Mouse (Mus musculus) heart, embryonic 10.5 days (tissue): ENCODE results near the gene Mrps26. TPM values are rescaled to one million over a fixed set of nuclear protein-coding genes. Genes with fewer than 3 reads are reported as not detected.
"Not testable (repeated sequence)": the region's sequence is repeated elsewhere in the genome, so short reads cannot be mapped to it uniquely, and the experiment has no call there.

Source experiments
- DNase-seq: peaks from one replicate; pipeline ENCODE4 v3.0.0-alpha.2; 2017; ENCODE audit warnings: low spot score
- H3K27ac ChIP-seq: fragments of 300-500 bp; sonication (generic); 2 replicates; pipeline ENCODE4 v1.5.1; 2016; ENCODE audit warnings: mild to moderate bottlenecking
- H3K27me3 ChIP-seq: fragments of 300-500 bp; sonication (generic); 2 replicates; pipeline ENCODE4 v1.6.1; 2016; ENCODE audit warnings: mild to moderate bottlenecking; ENCODE audit not compliant: poor library complexity, insufficient read depth, severe bottlenecking
- H3K36me3 ChIP-seq: fragments of 300-500 bp; sonication (generic); 2 replicates; pipeline ENCODE4 v1.6.1; 2016; ENCODE audit warnings: mild to moderate bottlenecking, moderate library complexity
- H3K4me1 ChIP-seq: fragments of 300-500 bp; sonication (generic); 2 replicates; pipeline ENCODE4 v1.6.1; 2016; ENCODE audit warnings: mild to moderate bottlenecking
- H3K4me3 ChIP-seq: fragments of 300-500 bp; sonication (generic); 2 replicates; pipeline ENCODE4 v1.5.1; 2016; ENCODE audit warnings: mild to moderate bottlenecking, moderate library complexity
- H3K9me3 ChIP-seq: fragments of 300-500 bp; sonication (generic); 2 replicates; pipeline ENCODE4 v1.6.1; 2016; ENCODE audit warnings: mild to moderate bottlenecking, moderate library complexity
- WGBS: fragments of 180-500 bp; shearing (Covaris S2); methylation state at CpG from one replicate; pipeline ENCODE4 v1.1.7; 2016; 5-methylcytosine and 5-hydroxymethylcytosine counted together
- polyA plus RNA-seq: library from polyadenylated mRNA; unstranded; fragments of >200 nt; fragmentation: Nextera tagmentation; extraction: Ambion mirVana; gene quantifications from 2 replicates; pipeline ENCODE4 v1.2.1, GENCODE M21; 2016

The Mrps26 gene
- polyA plus RNA-seq, 1 experiment from 2014 or later = 105 TPM

DNA sequence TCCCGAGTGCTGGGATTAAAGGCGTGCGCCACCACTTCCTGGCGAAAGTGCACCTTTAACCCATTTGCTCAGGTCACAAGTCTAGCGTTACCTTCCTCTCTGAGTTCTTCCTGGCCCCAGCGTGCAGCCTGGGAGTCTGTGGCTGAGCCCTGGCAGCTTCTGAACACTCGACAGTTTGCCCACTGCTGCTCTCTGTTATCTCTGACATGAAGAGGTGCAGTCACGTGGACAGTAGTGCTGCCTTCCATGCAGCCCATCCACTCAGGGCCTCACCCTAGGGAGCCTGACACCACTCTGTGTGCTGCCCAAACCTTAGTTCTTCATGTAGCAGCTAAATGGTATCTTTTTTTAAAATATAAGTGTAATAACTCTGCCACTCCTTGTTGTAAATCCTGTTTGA is 16.6 kb upstream of the Mrps26 start:
- Histone ChIP-seq H3K4me3 (no peak overlapping the region), H3K9me3 (no peaks in the 10 kb centered on the region), H3K36me3 (peaks cover 97% of the 10 kb centered on the region), H3K4me1 (0 out of 2 replicates have a peak, but pooled peaks cover 7% of the 10 kb centered on the region), H3K27ac (no peak overlapping the region), H3K27me3 (no peaks in the 10 kb centered on the region)
- DNase-seq = no peak
- 69% methylated on average over 8 of the region's 8 CpGs for WGBS

GRCm38 (mm10) chr2:130554841-130555240 is 8.7 kb upstream of the Mrps26 start:
- no peaks in the 10 kb centered on the region for H3K4me1 ChIP-seq
- H3K27me3 ChIP-seq = no peaks in the 10 kb centered on the region
- no peak overlapping the region for H3K4me3 ChIP-seq
- no peak overlapping the region for H3K27ac ChIP-seq
- H3K9me3 ChIP-seq = no peaks in the 10 kb centered on the region
- WGBS = 90% methylated on average over 7 of the region's 7 CpGs
- peaks cover 79% of the 10 kb centered on the region for H3K36me3 ChIP-seq
- DNase-seq = no peak

DNA sequence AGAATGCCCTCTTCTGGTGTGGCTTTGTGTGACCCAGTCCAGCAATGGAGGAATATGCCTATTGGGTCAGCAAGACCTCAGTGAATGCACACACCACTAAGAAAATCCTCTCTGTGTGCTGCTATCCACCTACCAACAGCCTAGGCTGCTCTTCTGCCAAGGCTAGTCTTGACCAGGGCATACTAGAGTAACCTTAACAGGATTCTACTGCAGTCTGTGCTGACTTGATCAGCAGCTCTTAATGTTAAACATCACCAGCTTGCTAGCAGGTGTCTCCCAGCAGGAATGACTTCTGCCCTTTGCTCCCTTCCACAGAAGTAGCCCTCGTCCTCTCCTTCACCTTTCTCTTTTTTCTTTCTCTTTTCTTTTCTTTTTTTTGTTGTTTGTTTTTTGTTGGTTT is 7.2 kb upstream of the Mrps26 start:
- no peak for DNase-seq
- H3K4me1 ChIP-seq = no peaks in the 10 kb centered on the region
- WGBS = 87% methylated on average over 1 of the region's 1 CpGs
- peaks cover 66% of the 10 kb centered on the region for H3K36me3 ChIP-seq
- H3K27ac ChIP-seq = no peak overlapping the region
- H3K9me3 ChIP-seq = no peaks in the 10 kb centered on the region
- no peak overlapping the region for H3K4me3 ChIP-seq
- no peaks in the 10 kb centered on the region for H3K27me3 ChIP-seq

GRCm38 (mm10) chr2:130557462-130557861 is 6.1 kb upstream of the Mrps26 start:
- Histone ChIP-seq H3K36me3 (peaks cover 54% of the 10 kb centered on the region), H3K27ac (no peak overlapping the region)
- WGBS = 89% methylated on average over 2 of the region's 2 CpGs

DNA sequence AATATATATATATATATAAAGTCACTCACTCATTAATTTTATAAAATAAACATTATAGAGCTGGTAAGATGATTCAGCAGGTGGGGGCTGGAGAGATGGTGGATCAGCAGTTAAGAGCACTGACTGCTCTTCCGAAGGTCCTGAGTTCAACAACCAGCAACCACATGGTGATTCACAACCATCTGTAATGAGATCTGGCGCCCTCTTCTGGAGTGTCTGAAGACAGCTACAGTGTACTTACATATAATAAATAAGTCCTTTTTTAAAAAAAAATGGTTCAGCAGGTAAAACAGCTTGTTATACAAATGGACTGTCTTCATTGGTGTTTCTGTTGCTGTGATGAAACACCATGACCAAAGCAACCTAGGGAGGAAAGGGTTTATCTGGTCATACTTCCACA is 5.5 kb upstream of the Mrps26 start:
- no peak overlapping the region for H3K27ac ChIP-seq
- no peak for DNase-seq
- peaks cover 49% of the 10 kb centered on the region for H3K36me3 ChIP-seq
- H3K4me3 ChIP-seq = no peak overlapping the region
- peaks cover 6% of the 10 kb centered on the region for H3K4me1 ChIP-seq
- no peaks in the 10 kb centered on the region for H3K9me3 ChIP-seq
- no peaks in the 10 kb centered on the region for H3K27me3 ChIP-seq
- 70% methylated on average over 2 of the region's 2 CpGs for WGBS

More at GRCm38 (mm10) chr2:130557462-130557861, 6.1 kb upstream of the Mrps26 start:
- H3K27me3 ChIP-seq = no peaks in the 10 kb centered on the region
- DNase-seq = no peak
- no peak overlapping the region for H3K4me3 ChIP-seq
- H3K4me1 ChIP-seq = peaks cover under 1% of the 10 kb centered on the region; the same call in 1 of the 2 replicates
- H3K9me3 ChIP-seq = no peaks in the 10 kb centered on the region

DNA sequence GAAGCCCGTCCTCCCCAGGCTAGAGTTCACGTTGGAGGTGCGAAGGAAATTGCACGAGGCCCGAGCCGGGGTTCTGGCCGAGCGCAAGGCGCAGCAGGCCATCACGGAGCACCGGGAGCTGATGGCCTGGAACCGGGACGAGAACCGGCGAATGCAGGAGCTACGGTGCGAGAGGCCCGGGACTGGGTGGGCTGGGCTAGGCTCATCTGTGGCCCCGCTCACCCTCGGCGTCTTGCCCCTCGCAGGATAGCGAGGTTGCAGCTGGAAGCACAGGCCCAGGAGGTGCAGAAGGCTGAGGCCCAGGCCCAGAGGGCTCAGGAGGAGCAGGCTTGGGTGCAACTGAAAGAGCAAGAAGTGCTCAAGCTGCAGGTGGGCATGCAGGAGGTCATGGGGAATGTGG is 521 bp downstream of the Mrps26 start:
- Histone ChIP-seq H3K27me3 (no peaks in the 10 kb centered on the region), H3K27ac (peak overlapping the region; percentile 87), H3K4me1 (peaks cover 18% of the 10 kb centered on the region), H3K9me3 (no peaks in the 10 kb centered on the region), H3K36me3 (peaks cover 20% of the 10 kb centered on the region), H3K4me3 (peak overlapping the region; percentile 84)
- WGBS = under 1% methylated on average over 23 of the region's 23 CpGs
- DNase-seq = peak; percentile 81

GRCm38 (mm10) chr2:130564983-130565382 is 1.4 kb downstream of the Mrps26 start:
- no peaks in the 10 kb centered on the region for H3K27me3 ChIP-seq
- H3K4me3 ChIP-seq = peak overlapping the region; percentile 84
- DNase-seq = no peak
- H3K27ac ChIP-seq = no peak overlapping the region
- WGBS = 84% methylated on average over 8 of the region's 8 CpGs
- peaks cover 18% of the 10 kb centered on the region for H3K4me1 ChIP-seq
- H3K36me3 ChIP-seq = peaks cover 20% of the 10 kb centered on the region
- no peaks in the 10 kb centered on the region for H3K9me3 ChIP-seq

DNA sequence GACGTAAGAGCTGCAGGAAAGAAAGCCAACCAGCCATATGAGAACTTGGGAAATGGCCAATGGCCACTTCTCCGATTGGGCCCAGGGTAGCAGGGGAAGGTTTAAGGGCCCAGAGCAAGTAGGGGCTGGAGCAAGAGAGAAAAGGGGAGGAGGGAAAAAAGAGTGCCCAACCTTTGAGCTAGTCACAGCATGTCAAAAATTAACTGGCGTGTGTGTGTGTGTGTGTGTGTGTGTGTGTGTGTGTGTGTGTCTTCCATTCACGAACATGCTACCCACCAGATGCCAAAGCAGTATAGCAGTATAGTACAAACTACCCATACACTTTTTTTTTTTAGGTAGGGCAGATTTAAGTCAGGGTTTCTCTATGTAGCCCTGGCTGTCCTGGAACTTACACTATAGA is 5.4 kb downstream of the Mrps26 start:
- H3K27me3 ChIP-seq = peaks cover 16% of the 10 kb centered on the region; the same call in 1 of the 2 replicates
- no peak for DNase-seq
- peaks cover 20% of the 10 kb centered on the region for H3K36me3 ChIP-seq
- WGBS = 79% methylated on average over 4 of the region's 4 CpGs
- H3K9me3 ChIP-seq = no peaks in the 10 kb centered on the region
- H3K27ac ChIP-seq = no peak overlapping the region
- no peak overlapping the region for H3K4me3 ChIP-seq
- peaks cover 11% of the 10 kb centered on the region for H3K4me1 ChIP-seq

DNA sequence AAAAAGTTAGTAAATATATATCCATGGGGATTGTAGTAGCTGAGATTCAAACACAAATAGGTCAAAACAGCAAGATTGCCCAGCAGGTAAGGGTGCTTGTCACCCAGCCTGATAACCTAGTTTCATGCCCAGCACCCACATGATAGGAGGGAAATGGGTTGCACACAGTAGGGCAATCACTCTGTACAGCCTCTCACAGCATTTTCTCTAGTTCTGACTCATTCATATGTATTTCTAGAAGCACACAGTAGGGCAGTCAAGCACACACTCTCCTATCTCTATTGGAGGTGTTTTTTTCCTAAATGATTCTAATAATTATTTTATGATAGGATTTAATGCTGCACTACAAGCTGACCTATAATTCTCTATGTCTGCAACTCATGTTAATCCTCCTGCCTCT is 6.4 kb downstream of the Mrps26 start:
- Histone ChIP-seq H3K4me3 (no peak overlapping the region), H3K9me3 (no peaks in the 10 kb centered on the region), H3K4me1 (peaks cover 2% of the 10 kb centered on the region), H3K27me3 (peaks cover 24% of the 10 kb centered on the region), H3K27ac (no peak overlapping the region), H3K36me3 (peaks cover 20% of the 10 kb centered on the region)
- no peak for DNase-seq

- Histone ChIP-seq H3K9me3 (no peaks in the 10 kb centered on the region), H3K4me1 (peaks cover 21% of the 10 kb centered on the region), H3K36me3 (no peaks in the 10 kb centered on the region), H3K4me3 (no peak overlapping the region), H3K27ac (no peak overlapping the region), H3K27me3 (peaks cover 75% of the 10 kb centered on the region)
- no peak for DNase-seq
- 80% methylated on average over 5 of the region's 5 CpGs for WGBS
Observed at GRCm38 (mm10) chr2:130574960-130575359, 11.4 kb downstream of the Mrps26 start.

- Histone ChIP-seq H3K4me3 (peak within 1 kb of the TSS; percentile 52), H3K9me3 (no peaks in the 10 kb centered on the region), H3K27ac (no peak within 1 kb of the TSS; the same call in 1 of the 2 replicates), H3K4me1 (peaks cover 30% of the 10 kb centered on the region), H3K27me3 (peaks cover 84% of the 10 kb centered on the region), H3K36me3 (no peaks in the 10 kb centered on the region)
- DNase-seq = no peak
- WGBS = 45% methylated on average over 9 of the region's 9 CpGs
Observed at GRCm38 (mm10) chr2:130575873-130576272, 12.3 kb downstream of the Mrps26 start, which contains the start of gene Oxt. Oxt (plus strand) TSS chr2:130576173.

- peak overlapping the region; percentile 52 for H3K4me3 ChIP-seq
Observed at GRCm38 (mm10) chr2:130576564-130576963, 13.0 kb downstream of the Mrps26 start.

DNA sequence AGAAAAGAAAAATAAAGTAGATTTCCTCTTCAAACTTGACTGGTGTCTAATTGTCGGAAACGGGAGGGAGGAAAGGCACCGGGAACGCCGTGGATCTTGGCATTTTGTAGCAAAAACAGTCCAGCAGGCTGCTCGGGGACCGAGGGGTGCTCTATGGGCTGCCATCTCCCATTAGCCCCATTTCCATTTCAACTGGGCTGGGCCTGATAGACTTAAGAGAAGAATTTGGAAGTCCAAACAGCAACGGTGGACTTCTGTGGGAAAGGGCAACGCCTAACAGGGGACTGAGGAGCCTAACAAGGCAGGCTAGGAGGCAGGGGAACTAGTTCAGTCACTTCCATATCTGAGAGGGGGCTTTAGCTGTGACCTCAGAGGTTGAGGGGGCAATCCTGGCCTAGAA is 13.5 kb downstream of the Mrps26 start:
- WGBS = 3% methylated on average over 9 of the region's 9 CpGs
- H3K4me3 ChIP-seq = peak overlapping the region; percentile 52; the same call in 1 of the 2 replicates
- peaks cover 36% of the 10 kb centered on the region for H3K4me1 ChIP-seq
- no peak for DNase-seq
- H3K27ac ChIP-seq = no peak overlapping the region
- no peaks in the 10 kb centered on the region for H3K9me3 ChIP-seq
- no peaks in the 10 kb centered on the region for H3K36me3 ChIP-seq
- H3K27me3 ChIP-seq = peaks cover 92% of the 10 kb centered on the region

More at GRCm38 (mm10) chr2:130576564-130576963, 13.0 kb downstream of the Mrps26 start:
- not testable (repeated sequence) for H3K9me3 ChIP-seq, H3K36me3 ChIP-seq, DNase-seq, H3K27ac ChIP-seq
- WGBS = 2% methylated on average over 32 of the region's 32 CpGs
- peaks cover 91% of the 10 kb centered on the region for H3K27me3 ChIP-seq
- peaks cover 35% of the 10 kb centered on the region for H3K4me1 ChIP-seq

- Histone ChIP-seq H3K4me1 (peaks cover 42% of the 10 kb centered on the region), H3K4me3 (peak overlapping the region; percentile 19), H3K9me3 (no peaks in the 10 kb centered on the region), H3K27me3 (peaks cover 93% of the 10 kb centered on the region), H3K36me3 (no peaks in the 10 kb centered on the region), H3K27ac (no peak overlapping the region)
- WGBS = 6% methylated on average over 12 of the region's 12 CpGs
- DNase-seq = no peak
Observed at GRCm38 (mm10) chr2:130577632-130578031, 14.1 kb downstream of the Mrps26 start.
